Mouse (Mus musculus) cerebral cortex, adult 2 months (tissue): Measurements from ENCODE around the gene Krt79.

Experiments
- WGBS: fragments of 180-500 bp; shearing (Covaris S2); methylation state at CpG from one replicate; pipeline ENCODE4 v1.1.7; 2018; 5-methylcytosine and 5-hydroxymethylcytosine counted together

The Krt79 gene

GRCm38 (mm10) chr15:101940274-101940829 lies at the start of gene Krt79:
TSS of gene Krt79 (minus strand) at chr15:101940324.
- 74% methylated on average over 6 of the region's 6 CpGs for WGBS

GRCm38 (mm10) chr15:101988714-101989113 lies 48.6 kb upstream of the Krt79 start:
- WGBS: 71% methylated on average over 8 of the region's 8 CpGs

DNA sequence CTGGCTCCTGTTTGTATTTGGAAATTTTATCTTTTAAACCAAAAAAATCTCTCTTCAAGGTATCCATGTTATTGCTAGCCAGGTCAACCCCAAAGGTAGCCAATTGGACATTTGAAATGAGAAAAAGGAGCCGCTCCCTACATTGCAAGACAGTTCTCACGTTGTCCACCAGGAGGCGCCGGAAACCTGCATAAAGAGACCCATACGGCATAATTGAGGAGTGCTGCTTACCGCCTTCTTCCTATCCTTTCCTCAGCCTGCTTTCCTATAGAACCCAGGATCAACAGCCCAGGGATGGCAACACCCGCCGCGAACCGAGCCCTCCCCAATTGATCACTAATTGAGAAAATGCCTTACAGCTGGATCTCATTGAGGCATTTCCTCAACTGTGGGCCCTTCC lies 48.0 kb upstream of the Krt79 start:
- WGBS: under 1% methylated on average over 10 of the region's 10 CpGs

- WGBS: 14% methylated on average over 6 of the region's 6 CpGs
Observed at GRCm38 (mm10) chr15:101984746-101985145, 44.6 kb upstream of the Krt79 start.

DNA sequence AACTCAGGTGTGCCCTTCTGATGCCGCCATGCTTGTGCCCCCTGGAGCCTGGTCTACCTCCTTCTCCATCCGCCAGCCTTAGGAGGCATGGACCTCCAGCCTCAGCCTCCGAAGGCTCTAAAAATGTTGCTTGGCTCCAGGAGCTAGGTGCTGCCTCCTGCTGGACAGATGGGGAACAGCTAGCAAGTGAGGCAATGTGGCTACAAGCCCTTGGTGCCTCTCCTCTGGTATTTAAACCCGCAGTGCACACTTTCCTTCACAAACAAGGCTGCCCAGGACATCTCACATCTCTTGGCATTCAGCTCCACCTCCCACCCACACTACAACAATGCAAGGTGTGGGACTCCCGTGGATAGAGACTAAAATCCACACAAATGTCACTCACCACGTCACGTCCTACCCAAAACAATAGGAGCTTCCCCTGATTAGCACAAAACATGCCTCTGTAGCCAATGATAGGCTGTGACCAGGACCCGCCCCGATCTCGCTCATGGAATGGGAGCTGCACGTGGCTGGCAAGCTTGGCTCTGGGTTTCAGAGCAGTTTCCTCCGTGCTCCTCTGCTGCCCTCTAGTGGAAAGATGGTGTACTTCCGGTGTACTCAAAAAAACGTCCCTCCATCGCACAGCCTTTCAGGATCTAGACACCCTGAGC lies 44.0 kb upstream of the Krt79 start:
- 3% methylated on average over 15 of the region's 15 CpGs for WGBS

- 83% methylated on average over 13 of the region's 13 CpGs for WGBS
Observed at GRCm38 (mm10) chr15:101983315-101983948, 43.3 kb upstream of the Krt79 start.

DNA sequence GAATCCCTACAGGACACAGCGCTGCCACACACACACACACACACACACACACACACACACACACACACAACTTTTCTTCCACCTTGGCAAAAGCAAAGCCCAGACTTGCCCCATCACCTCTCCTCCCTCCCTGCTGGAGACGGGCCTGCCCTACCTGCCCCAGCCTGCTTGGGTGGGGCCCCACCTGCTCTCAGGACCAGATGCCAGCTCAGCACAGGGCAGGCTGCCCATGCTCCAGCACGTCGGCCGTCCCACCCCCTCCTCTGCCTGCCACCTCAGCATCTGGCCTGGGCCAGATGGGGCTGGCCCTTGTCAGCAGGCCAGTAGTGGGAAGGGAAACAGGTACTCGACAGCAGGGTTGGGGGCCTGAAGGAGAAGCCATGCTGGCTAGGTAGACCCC lies 40.7 kb upstream of the Krt79 start:
- 62% methylated on average over 6 of the region's 6 CpGs for WGBS

GRCm38 (mm10) chr15:101977043-101977726 lies 37.1 kb upstream of the Krt79 start:
- WGBS: 5% methylated on average over 38 of the region's 39 CpGs

GRCm38 (mm10) chr15:101976641-101977040 lies 36.5 kb upstream of the Krt79 start:
- WGBS: 73% methylated on average over 3 of the region's 3 CpGs

- 90% methylated on average over 5 of the region's 5 CpGs for WGBS
Observed at GRCm38 (mm10) chr15:101976023-101976422, 35.9 kb upstream of the Krt79 start.

DNA sequence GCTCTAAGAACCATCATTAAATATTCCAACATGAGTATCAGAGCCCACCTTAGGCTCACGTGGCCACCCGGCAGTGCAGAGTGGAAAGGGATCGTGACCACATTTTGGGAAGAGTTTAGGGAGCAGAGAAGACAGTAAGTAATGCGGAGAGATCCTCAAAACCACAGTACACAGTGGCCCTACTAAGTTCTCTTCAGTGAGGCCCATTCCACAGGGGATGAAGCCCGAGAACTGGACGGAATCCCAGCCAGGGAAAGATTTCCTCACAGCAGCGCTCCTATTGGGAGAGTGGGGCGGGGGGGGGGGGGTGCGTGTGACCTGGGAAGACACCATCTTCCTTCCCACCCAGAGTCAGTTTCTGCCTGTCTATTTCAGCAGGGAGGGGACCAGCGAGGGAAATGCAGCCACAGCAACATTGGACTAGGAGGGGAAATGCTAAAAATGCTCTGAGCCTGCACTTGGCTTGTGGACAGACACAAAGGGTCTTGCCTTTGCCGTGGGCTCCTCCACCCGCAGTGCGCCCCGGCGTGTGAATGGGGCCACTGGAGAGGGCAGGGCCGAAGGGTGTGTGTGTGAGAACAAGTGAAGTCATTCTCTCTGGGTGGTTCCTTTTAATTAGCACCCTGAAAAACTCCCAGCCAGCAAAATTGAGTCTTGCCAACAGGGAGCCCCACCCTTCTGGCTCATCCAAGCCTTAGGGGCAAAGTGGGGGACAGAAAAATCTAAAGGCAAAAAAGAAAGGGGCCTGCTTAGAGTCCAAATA lies 34.1 kb upstream of the Krt79 start:
- 56% methylated on average over 16 of the region's 16 CpGs for WGBS

GRCm38 (mm10) chr15:101973414-101974077 lies 33.4 kb upstream of the Krt79 start:
- WGBS: 10% methylated on average over 15 of the region's 15 CpGs

DNA sequence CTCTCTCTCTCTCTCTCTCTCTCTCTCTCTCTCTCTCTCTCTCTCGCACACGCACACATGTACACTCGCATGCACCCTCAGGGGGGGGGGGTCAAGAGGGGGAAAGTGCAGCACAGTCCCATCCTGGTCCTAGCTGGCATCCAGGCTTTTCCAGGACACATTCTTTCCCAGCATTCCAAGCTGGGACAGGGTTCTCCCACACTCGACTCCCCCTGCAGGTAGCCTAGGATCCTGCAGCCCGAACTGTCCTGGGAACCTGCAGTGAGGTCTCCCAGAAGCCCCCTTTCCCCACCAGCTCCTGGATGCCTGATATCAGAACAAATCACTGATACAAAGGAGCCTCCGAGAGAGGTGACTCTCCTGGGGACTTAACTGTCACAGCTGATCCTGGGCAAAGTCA lies 30.4 kb upstream of the Krt79 start:
- 35% methylated on average over 4 of the region's 6 CpGs for WGBS

DNA sequence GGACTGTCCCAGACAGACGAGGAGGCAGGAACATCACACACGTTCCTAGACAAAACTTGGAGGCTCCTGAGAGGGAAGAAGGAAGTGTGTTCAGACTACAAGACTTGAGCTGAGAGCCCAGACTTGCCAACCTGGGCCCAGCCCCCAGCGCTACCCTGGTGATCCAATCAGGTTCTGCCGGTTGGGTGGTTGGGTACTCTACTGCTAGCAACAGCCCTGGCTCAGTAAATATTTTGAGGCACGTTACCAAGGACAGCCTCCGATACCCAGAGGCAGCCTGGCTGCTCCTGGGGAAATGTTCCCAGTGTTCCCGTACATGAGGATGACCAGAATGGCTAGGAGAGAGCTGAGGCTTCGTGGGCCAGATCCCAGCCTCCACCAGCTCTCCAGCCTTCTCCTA lies 26.7 kb upstream of the Krt79 start:
- WGBS: 88% methylated on average over 8 of the region's 8 CpGs

- 83% methylated on average over 3 of the region's 3 CpGs for WGBS
Observed at GRCm38 (mm10) chr15:101958891-101959290, 18.8 kb upstream of the Krt79 start.

DNA sequence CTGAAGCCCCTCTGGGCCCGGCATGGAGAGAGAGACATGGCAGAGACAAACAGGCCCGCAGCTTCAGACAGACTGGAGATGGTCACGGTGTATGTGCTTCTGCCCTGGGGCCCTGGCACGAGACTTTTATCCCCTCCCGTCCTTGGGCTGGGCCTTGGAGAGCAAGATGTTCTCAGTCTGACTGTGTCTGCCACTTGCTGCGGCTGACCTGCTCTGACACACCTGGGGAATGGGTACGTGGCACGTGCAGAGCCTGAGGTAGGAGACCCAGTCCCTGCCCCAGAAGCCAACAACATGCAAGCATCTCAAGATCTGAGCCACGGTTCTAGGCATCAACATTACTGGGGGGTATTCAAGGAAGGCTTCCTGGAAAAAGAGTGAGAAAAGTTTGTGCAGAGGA lies 14.1 kb upstream of the Krt79 start, which contains the start of gene Krt78:
Gene Krt78 (minus strand): TSS at position 101 of the 400 bp plus-strand sequence.
- WGBS: 91% methylated on average over 9 of the region's 9 CpGs

DNA sequence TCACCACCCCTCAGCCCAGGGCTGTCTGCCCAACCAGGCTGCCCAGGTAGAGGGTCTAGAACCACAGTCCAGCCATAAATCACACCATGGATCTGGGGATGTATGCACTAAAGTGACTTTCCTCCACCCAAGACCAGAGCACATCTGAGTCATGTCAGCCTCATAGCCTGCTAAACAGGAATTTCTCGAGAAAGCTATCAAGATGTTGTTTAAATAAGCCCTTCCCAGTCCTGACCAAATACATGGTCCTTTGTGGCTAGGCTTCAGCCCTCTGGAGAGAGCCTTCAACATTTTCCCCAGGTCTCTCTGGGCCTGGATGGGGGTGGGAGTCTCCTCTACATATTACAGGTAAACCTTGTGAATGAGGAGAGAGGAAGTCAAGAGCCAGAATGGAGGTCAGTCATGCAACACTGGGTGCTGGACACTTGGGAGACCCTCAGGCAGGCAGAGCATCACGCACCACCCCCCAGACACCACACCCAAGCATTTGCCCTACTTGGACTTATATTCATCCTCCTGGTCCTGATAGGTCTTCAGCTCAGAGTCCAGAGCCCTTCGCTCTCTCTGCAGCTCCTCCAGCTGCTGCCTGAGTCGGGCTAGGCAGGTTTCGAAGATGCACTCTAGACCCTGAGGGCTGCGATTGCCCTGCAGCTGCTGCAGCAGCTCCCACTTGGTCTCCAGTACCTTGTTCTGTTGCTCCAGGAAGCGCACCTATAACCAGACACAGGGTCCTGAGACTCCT lies 12.8 kb upstream of the Krt79 start:
- 98% methylated on average over 7 of the region's 7 CpGs for WGBS

DNA sequence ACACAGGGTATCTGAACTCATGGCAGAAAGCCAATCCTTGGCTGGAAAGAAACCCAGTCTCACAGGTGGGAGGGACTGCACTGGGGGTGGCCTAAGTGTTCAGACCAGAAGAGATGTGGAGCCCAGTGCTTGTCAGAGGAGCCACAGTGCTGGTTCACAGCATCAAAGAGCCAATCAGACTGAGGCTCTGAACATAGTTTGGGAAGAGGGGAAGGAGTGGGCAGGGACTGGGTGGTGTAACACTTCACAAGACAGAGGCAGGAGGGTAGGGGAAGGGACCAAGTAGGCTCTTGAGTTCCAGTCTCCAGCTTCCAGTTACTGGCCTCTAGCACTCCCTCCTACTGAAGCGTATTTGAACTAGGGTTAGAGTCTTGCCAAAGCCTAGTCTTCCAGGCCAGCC lies 5.3 kb upstream of the Krt79 start:
- WGBS: 81% methylated on average over 1 of the region's 1 CpGs

GRCm38 (mm10) chr15:101941948-101942347 lies 1.8 kb upstream of the Krt79 start:
- 59% methylated on average over 8 of the region's 8 CpGs for WGBS

DNA sequence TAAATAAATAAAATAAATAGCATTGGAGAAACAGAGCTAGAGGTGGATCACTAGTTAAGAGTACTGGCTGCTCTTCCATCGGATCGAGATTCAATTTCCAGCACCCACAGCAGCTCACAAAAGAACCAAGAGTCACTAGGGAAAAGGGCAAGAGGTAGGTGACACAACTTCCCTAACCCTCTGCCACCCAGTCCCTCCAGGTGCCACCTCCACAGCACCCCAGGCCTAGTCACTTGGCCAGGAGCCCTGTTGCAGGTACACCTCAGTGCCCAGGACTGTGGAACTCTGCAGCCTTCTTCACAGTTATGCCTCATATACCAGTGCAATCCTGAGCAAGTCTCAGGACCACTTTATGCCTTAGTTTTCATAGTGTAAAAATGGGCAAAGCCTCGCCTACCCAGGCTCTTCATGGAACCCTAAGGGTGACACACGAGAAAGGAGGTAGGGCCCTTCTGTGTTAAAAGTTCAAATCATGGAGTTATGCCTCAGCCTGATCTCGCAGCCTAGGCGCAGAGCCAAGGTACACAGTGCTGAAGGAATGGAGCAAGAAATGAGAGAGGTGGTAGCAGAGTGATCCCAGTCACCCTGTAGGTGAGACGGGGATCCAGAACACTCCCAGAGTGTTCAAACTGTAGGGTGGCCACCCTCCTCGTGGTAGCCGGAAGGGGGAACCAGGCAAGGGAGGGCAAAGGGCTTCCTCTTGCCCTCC lies 1.4 kb downstream of the Krt79 start:
- WGBS: 82% methylated on average over 9 of the region's 9 CpGs
